Mouse (Mus musculus): ENCODE measurements at regions not wholly inside any gene's neighbourhood (a gene's known extent, or its start where the extent isn't known, plus 50 kb on each side); places are given as distances from the start of the nearest gene placed in this dataset.

DNA sequence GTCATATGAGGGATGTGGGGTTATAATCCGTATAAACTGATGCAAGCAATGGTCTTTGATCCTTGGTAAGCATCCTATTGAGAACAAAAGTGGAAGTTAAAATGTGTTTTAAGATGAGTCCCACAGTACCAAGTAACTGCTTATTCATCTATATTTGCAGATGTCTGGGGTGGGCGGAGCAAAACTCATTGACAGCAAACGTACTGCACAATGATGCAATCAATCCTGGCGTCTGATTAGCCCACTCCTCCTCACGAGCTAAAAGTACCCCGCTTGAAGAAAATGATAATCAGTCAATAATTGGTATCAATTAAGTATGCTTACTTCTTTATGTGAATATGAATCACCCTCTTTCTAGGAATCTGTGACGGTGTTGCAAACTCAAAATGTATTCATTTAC is 62.9 kb upstream of the Kitl start:
- TF ChIP-seq CTCF (IDR thresholded peaks at IDR 0.05; ENCODE audit: low read depth) (no peak), EP300 (IDR thresholded peaks at IDR 0.05; ENCODE audit: low read depth) (no peak)

Measured in liver, embryonic 14.5 days (tissue).